Mouse (Mus musculus) bone marrow, adult 2 months (tissue): Measurements from ENCODE around the gene Zbtb16. TPM values are rescaled to one million over a fixed set of nuclear protein-coding genes. Genes with fewer than 3 reads are reported as not detected.
A peak's percentile ranks its signal among the peaks of the same experiment; 100 is the strongest.

Experiments used
- H3K27ac ChIP-seq: fragments of 200-500 bp; 2 replicates; pipeline ENCODE4 v1.5.1; 2012; ENCODE audit warnings: low read depth, mild to moderate bottlenecking, control low read depth, inconsistent platforms, low read length; ENCODE audit not compliant: control insufficient read depth, poor library complexity, insufficient read depth
- H3K4me1 ChIP-seq: fragments of 200-500 bp; 2 replicates; pipeline ENCODE4 v1.6.1; 2011; ENCODE audit warnings: low read length; ENCODE audit not compliant: control insufficient read depth, insufficient read depth
- H3K4me3 ChIP-seq: fragments of 200-500 bp; replicated peaks from 2 replicates; pipeline ENCODE3; 2011; ENCODE audit warnings: mild to moderate bottlenecking, low read depth, low read length, control low read depth; ENCODE audit not compliant: control insufficient read depth
- CTCF ChIP-seq: fragments of 200-500 bp; IDR thresholded peaks from 2 replicates; pipeline ENCODE4 v1.5.1; 2011; ENCODE audit warnings: low read length, control low read depth; ENCODE audit not compliant: control insufficient read depth, insufficient read depth
- POLR2A ChIP-seq: fragments of 200-500 bp; IDR thresholded peaks from 2 replicates; pipeline ENCODE4 v1.6.1; 2011; ENCODE audit warnings: low read depth, mild to moderate bottlenecking, control low read depth, low read length, borderline replicate concordance; ENCODE audit not compliant: control insufficient read depth
- WGBS: fragments of 180-500 bp; shearing (Covaris S2); methylation state at CpG from one replicate; pipeline ENCODE4 v1.1.7; 2018; 5-methylcytosine and 5-hydroxymethylcytosine counted together
- polyA plus RNA-seq: library from polyadenylated mRNA; stranded (reverse); fragments of >200 nt; gene quantifications from 2 replicates; pipeline ENCODE4 v1.2.4, GENCODE M21; 2011; ENCODE audit warnings: low replicate concordance; ENCODE audit not compliant: missing spikeins, insufficient read depth, insufficient read length

The Zbtb16 gene
- polyA plus RNA-seq: 4.2 and 7.5 TPM in 2 replicates

DNA sequence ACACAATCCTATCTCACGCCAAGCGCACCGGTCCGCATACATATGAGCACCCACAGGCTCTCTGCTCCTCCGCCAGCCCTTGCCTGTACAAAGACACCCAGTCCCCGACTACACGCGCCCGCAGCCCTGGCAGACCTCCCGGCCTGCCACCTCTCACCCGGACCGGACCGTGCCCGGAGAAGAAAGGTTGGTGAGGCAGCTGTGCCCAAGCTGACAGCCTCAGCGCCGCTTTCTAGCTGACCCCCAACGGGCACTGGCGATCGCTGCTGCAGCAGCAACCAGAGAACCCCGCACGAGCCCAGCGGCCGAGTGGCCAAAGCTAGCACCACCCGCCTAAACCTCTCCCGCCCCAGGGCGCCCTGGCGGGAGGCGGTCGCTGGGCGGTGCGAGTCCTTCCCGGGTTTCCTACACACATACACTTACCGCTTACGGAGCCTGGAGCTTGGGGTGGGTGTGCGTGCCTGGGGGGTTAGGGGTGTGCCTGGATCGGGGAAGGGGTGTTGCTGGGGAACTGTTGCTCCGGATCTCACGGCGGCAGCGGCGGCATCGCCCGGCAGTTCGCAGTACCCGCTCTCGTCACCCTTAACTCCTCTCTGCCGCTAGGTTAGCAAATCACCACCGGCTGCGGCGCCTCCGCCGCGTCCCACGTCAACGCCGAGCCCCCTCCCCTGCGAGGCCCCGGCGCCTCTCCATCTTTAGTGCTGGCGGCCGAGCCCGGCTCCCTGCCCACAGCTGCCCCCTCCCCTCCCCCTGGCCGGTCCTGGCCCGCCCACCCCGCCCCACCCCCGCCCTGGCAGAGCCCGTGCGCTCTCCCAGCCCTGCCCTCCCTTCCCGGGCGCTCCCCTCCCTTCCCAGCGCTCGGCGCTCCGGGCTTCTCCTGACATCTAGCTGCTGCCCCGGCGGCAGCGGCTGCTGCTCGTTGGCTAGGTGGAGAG, at the start of gene Zbtb16:
Zbtb16 (minus strand) TSS at position 592 of the 935 bp plus-strand sequence.
- WGBS: under 1% methylated on average over 74 of the region's 78 CpGs
- no peaks in the 10 kb centered on the region for H3K4me1 ChIP-seq
- peak within 1 kb of the TSS; percentile 34; the same call in 1 of the 2 replicates for H3K27ac ChIP-seq

GRCm38 (mm10) chr9:48872896-48873295, 36.9 kb upstream of the Zbtb16 start:
- TF ChIP-seq CTCF (no peak), POLR2A (no peak)
- Histone ChIP-seq H3K4me3 (no peak overlapping the region), H3K4me1 (no peaks in the 10 kb centered on the region), H3K27ac (no peak overlapping the region)
- 79% methylated on average over 8 of the region's 8 CpGs for WGBS

More for the DNA sequence above, at the start of gene Zbtb16:
- no peak for TF ChIP-seq POLR2A
- no peak for TF ChIP-seq CTCF
- H3K4me3 ChIP-seq: peak within 1 kb of the TSS; percentile 62

DNA sequence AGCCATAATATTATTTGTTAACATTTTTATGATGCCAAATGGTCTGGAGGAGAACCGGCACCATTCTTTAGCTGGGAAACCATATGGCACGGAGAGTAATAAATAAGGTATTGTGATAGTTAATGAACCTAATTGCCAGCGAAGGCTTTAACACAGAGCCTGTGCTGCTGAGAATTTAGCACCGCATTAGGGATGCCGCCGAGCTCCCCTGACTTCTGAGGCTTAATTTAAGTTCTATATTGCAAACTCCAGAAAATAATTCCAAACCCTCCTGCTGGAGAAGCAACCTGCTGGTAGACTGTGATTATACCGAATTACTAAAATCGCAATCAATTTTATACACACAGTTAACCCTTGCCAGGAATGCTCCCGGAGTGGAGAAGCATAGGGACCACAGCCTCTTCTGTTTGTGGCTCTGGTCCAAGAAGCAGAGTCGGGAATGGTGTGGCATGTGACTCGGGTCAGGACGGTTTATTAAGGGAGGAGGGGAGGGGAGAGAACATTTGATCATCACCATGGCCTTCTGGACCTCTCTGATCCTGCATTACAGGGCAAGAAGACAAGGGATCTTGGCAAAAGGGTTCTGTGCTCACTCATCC, 30.6 kb upstream of the Zbtb16 start:
- 70% methylated on average over 12 of the region's 12 CpGs for WGBS
- no peaks in the 10 kb centered on the region for H3K4me1 ChIP-seq
- TF ChIP-seq CTCF (no peak), POLR2A (no peak)

GRCm38 (mm10) chr9:48865235-48865634, 29.2 kb upstream of the Zbtb16 start:
- TF ChIP-seq POLR2A: no peak
- no peak for TF ChIP-seq CTCF
- H3K4me1 ChIP-seq: no peaks in the 10 kb centered on the region
- 70% methylated on average over 9 of the region's 9 CpGs for WGBS
- H3K27ac ChIP-seq: no peak overlapping the region
- no peak overlapping the region for H3K4me3 ChIP-seq

More for the DNA sequence above, 30.6 kb upstream of the Zbtb16 start:
- no peak overlapping the region for H3K4me3 ChIP-seq
- H3K27ac ChIP-seq: no peak overlapping the region

DNA sequence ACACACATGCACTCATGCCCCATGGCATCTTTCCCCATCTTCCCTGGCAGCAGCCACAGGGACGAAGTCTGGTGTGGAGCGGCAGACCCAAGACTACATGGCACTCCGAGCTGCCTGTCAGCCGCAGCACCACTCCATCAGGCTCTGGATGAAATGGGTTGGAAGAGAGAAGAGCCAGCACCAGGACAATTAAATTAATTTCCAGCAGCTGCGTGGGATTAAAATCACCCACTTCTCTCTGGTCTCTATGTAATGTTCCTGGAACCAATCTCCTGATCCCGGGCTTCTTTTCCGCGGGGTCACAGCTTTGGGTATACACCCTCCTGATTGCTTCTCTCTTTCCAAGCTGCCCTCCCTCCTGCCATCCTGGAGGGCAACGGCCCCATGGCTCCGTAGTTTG, 25.5 kb upstream of the Zbtb16 start:
- 87% methylated on average over 10 of the region's 10 CpGs for WGBS
- no peak overlapping the region for H3K27ac ChIP-seq
- no peak for TF ChIP-seq CTCF
- TF ChIP-seq POLR2A: no peak

DNA sequence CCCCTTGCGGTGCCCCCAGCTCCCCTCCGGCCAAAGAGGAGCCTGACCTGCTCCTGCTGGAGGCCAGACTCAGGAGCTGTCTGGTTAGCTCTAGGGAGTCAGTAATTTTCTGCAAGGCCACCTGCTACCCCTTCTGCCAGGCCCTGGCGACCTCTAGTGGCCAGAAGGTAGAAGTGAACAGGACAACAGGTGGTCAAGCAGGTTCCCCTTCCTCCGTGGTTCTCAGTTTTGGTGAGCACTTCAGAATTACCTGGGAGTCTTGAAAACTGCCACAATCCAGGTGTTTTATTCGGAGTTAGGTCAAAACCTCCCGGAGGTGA, 24.5 kb upstream of the Zbtb16 start:
- Histone ChIP-seq H3K27ac (no peak overlapping the region), H3K4me1 (no peaks in the 10 kb centered on the region), H3K4me3 (no peak overlapping the region)
- TF ChIP-seq POLR2A (no peak), CTCF (peak; percentile 89)
- 5% methylated on average over 6 of the region's 6 CpGs for WGBS

More for the DNA sequence above, 25.5 kb upstream of the Zbtb16 start:
- H3K4me1 ChIP-seq: no peaks in the 10 kb centered on the region
- no peak overlapping the region for H3K4me3 ChIP-seq

DNA sequence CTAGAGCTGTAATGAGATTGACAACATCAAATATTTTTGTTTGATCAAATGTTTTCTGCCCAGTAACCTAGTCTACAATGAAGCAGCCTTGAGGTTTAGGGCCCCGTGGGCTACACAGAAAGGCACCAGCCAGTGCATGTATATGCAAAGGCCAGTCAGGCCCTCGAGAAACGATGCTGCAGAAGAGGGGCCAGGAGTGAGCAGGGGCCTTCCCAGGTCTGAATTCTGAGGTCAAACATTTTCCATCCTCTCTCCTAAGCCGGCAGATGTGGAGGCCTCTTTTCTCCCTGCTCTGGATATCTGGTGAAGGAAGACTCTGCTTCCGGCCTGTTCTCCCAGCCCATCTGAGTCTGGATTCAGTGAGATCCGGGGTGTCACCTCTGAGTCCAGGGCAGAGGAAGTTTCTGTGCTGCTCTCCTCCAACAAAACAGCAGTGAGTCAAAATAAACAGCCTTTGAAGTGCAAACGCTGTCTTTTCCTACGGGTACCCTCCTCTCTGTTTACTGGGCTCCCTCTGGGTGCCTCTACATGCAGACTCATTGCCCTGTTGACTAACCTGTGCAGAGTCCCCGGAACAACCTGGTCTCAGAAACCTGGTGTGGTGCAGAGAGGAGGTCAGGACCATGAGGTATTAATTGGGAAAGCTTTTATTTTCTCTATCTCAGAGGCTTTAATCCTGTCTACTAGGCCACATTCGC, 24.0 kb upstream of the Zbtb16 start:
- WGBS: 63% methylated on average over 10 of the region's 10 CpGs

DNA sequence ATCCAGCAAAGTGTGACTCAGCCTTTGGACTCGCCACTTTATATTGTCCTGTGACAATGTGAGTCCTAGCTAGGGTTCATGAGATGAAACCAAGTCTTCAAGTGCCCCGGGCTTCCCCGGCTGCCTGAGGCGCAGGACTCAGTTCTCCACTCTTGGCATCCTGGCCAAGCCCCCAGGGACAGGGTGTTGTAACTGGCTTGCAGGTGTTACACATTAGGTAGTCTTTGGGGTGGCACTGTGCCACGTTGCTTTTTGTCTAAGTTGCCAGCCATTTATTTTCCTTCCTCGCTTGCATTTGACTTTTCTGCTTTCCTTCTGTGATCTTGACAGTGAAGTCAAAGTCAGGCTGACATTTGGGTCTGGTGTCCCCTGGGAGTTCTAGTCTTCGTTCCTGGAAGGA, 21.9 kb upstream of the Zbtb16 start:
- Histone ChIP-seq H3K4me1 (no peaks in the 10 kb centered on the region; the same call in 1 of the 2 replicates), H3K27ac (no peak overlapping the region), H3K4me3 (no peak overlapping the region)
- WGBS: 73% methylated on average over 7 of the region's 7 CpGs
- no peak for TF ChIP-seq POLR2A
- no peak for TF ChIP-seq CTCF

More for the DNA sequence above, 24.0 kb upstream of the Zbtb16 start:
- H3K4me1 ChIP-seq: no peaks in the 10 kb centered on the region
- TF ChIP-seq CTCF (no peak), POLR2A (no peak)
- H3K4me3 ChIP-seq: no peak overlapping the region
- H3K27ac ChIP-seq: no peak overlapping the region
